Mouse (Mus musculus): ENCODE measurements around the gene Vip. TPM values are rescaled to one million over a fixed set of nuclear protein-coding genes. Genes with fewer than 3 reads are reported as not detected.

The Vip gene
- total RNA-seq, 2 experiments from 2014 or later = not detected

Other genes with a start within 250 kb of the Vip start
- gene Syne1, start 87.7 kb upstream of the Vip start, total RNA-seq (2021) = 10 to 100 TPM; 45.2 to 55.3 TPM
- gene Myct1, start 45.4 kb upstream of the Vip start, total RNA-seq (2021) = 1 to 10 TPM; 8.5 to 9.4 TPM
- gene Fbxo5, start 166.4 kb downstream of the Vip start, total RNA-seq (2021) = 1 to 10 TPM; 2.1 to 2.7 TPM
- 1 to 10 TPM; 5.2 to 5.6 TPM for gene Mtrf1l, start 184.7 kb downstream of the Vip start, total RNA-seq (2021)

Data from gastrocnemius, postnatal 14 days (tissue).